Mouse (Mus musculus): Measurements from ENCODE around the gene Myo1e. TPM values are rescaled to one million over a fixed set of nuclear protein-coding genes. Genes with fewer than 3 reads are reported as not detected.
"Not testable (repeated sequence)": the region's sequence is repeated elsewhere in the genome, so short reads cannot be mapped to it uniquely, and the experiment has no call there.

Gene Myo1e
- polyA plus RNA-seq, 1 experiment, result 27.3 TPM

DNA sequence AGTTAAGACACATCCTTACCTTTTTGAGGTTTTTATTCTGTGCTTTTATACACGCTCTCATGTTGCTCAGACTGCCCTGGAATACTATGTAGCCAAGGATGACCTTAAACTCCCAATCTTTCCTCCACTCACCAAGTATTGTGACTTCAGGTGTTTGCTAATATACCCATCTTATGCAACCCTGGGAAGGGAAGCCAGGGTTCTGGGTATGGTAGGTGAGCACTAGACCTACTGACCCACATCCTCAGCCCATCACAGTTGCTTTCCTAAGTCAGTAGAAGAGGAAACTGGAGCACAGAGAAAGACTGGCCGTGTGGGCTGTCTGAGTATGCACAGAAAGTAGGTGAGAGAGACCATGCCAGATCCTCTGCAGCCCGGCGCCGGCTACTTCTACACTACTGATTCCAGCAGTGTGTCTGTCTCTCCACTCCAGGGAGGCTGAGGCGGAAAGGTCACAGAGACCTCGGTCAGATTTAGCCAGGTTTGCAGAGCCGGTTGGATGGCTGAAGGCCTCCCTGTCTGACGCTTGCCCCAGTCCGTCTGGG, 44.4 kb downstream of the Myo1e start:
- H3K27me3 ChIP-seq (ENCODE audit: control insufficient read depth, insufficient read depth, insufficient read length), result no peaks in the 10 kb centered on the region
- TF ChIP-seq MYOD1 (IDR thresholded peaks at IDR 0.05; ENCODE audit: control insufficient read depth, insufficient read length, low read depth) (no peak), USF1 (IDR thresholded peaks at IDR 0.05; ENCODE audit: low read depth) (no peak), FOSL1 (IDR thresholded peaks at IDR 0.05; ENCODE audit: insufficient read depth, low read length, poor library complexity, severe bottlenecking) (no peak), MYOG (IDR thresholded peaks at IDR 0.05; ENCODE audit: control insufficient read depth, extremely low read depth, insufficient read length) (no peak), CEBPB (IDR thresholded peaks at IDR 0.05; ENCODE audit: low read depth) (no peak), CTCF (IDR thresholded peaks at IDR 0.05; ENCODE audit: control insufficient read depth, insufficient read depth, insufficient read length) (no peak), MAX (IDR thresholded peaks at IDR 0.05) (no peak)
- H3K79me2 ChIP-seq (ENCODE audit: control insufficient read depth, insufficient read depth), result peaks cover 85% of the 10 kb centered on the region
- H3K4me3 ChIP-seq (ENCODE audit: insufficient read depth, poor library complexity, severe bottlenecking), result no peak overlapping the region
- no peaks in the 10 kb centered on the region for H3K36me3 ChIP-seq (ENCODE audit: control insufficient read depth, insufficient read depth)
- H3ac ChIP-seq (ENCODE audit: control insufficient read depth, insufficient read length, low read depth), result no peak overlapping the region
- H3K79me3 ChIP-seq (ENCODE audit: low read depth), result peaks cover 43% of the 10 kb centered on the region

DNA sequence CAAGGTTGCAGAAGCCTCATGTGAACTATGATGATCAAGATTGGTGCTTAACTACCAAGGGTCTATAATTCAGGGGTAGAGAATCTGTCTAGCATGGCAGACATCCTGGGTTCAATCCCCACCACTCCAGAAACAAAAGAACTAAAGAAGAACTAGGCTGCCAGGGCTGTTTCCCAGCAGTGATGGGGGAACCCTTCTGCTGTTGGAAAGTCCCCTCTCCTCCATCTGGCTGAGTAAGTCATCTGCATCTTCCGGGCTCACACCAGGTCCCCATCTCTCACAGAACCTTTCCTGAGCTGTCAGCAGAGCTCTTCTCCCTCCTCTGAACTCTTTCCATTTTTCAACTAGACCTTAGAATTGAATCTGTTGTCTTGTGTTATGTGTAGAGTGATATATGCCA, 45.9 kb downstream of the Myo1e start:
- Histone ChIP-seq H3K36me3 (ENCODE audit: control insufficient read depth, insufficient read depth) (no peaks in the 10 kb centered on the region), H3K79me2 (ENCODE audit: control insufficient read depth, insufficient read depth) (peaks cover 84% of the 10 kb centered on the region), H3K79me3 (ENCODE audit: low read depth) (peaks cover 41% of the 10 kb centered on the region), H3K27me3 (ENCODE audit: control insufficient read depth, insufficient read depth, insufficient read length) (no peaks in the 10 kb centered on the region), H3ac (ENCODE audit: control insufficient read depth, insufficient read length, low read depth) (no peak overlapping the region), H3K4me3 (ENCODE audit: insufficient read depth, poor library complexity, severe bottlenecking) (no peak overlapping the region)
- TF ChIP-seq CEBPB (IDR thresholded peaks at IDR 0.05; ENCODE audit: low read depth), result no peak
- no peak for TF ChIP-seq MAX (IDR thresholded peaks at IDR 0.05)
- TF ChIP-seq USF1 (IDR thresholded peaks at IDR 0.05; ENCODE audit: low read depth), result no peak
- TF ChIP-seq MYOD1 (IDR thresholded peaks at IDR 0.05; ENCODE audit: control insufficient read depth, insufficient read length, low read depth), result no peak
- TF ChIP-seq MYOG (IDR thresholded peaks at IDR 0.05; ENCODE audit: control insufficient read depth, extremely low read depth, insufficient read length), result no peak
- no peak for TF ChIP-seq FOSL1 (IDR thresholded peaks at IDR 0.05; ENCODE audit: insufficient read depth, low read length, poor library complexity, severe bottlenecking)
- no peak for TF ChIP-seq CTCF (IDR thresholded peaks at IDR 0.05; ENCODE audit: control insufficient read depth, insufficient read depth, insufficient read length)

- TF ChIP-seq MYOD1 (IDR thresholded peaks at IDR 0.05; ENCODE audit: control insufficient read depth, insufficient read length, low read depth) (no peak), CTCF (IDR thresholded peaks at IDR 0.05; ENCODE audit: control insufficient read depth, insufficient read depth, insufficient read length) (no peak), CEBPB (IDR thresholded peaks at IDR 0.05; ENCODE audit: low read depth) (no peak), MYOG (IDR thresholded peaks at IDR 0.05; ENCODE audit: control insufficient read depth, extremely low read depth, insufficient read length) (no peak), USF1 (IDR thresholded peaks at IDR 0.05; ENCODE audit: low read depth) (no peak)
- Histone ChIP-seq H3K79me3 (ENCODE audit: low read depth) (peaks cover 59% of the 10 kb centered on the region), H3K79me2 (ENCODE audit: control insufficient read depth, insufficient read depth) (peaks cover 94% of the 10 kb centered on the region), H3K4me3 (ENCODE audit: insufficient read depth, poor library complexity, severe bottlenecking) (no peak overlapping the region), H3K36me3 (ENCODE audit: control insufficient read depth, insufficient read depth) (no peaks in the 10 kb centered on the region), H3K27me3 (ENCODE audit: control insufficient read depth, insufficient read depth, insufficient read length) (no peaks in the 10 kb centered on the region), H3ac (ENCODE audit: control insufficient read depth, insufficient read length, low read depth) (no peak overlapping the region)
Measured at GRCm38 (mm10) chr9:70255005-70255404, 47.9 kb downstream of the Myo1e start.

DNA sequence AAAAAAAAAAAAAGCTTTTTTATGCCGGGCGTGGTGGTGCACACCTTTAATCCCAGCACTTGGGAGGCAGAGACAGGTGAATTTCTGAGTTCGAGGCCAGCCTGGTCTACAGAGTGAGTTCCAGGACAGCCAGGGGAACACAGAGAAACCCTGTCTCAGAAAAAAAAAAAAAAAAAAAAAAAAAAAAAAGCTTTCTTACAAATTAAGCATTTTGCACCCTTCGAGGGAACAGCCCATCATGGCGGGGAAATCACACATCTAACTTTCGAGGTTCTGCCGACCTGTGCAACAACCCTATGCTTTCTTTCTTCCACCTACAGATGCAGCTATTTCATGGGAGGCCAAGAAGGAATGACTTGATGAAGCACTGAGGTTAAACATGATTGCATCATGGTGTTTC, 48.9 kb downstream of the Myo1e start:
- H3ac ChIP-seq (ENCODE audit: control insufficient read depth, insufficient read length, low read depth); H3K27me3 ChIP-seq (ENCODE audit: control insufficient read depth, insufficient read depth, insufficient read length); H3K36me3 ChIP-seq (ENCODE audit: control insufficient read depth, insufficient read depth): not testable (repeated sequence)

DNA sequence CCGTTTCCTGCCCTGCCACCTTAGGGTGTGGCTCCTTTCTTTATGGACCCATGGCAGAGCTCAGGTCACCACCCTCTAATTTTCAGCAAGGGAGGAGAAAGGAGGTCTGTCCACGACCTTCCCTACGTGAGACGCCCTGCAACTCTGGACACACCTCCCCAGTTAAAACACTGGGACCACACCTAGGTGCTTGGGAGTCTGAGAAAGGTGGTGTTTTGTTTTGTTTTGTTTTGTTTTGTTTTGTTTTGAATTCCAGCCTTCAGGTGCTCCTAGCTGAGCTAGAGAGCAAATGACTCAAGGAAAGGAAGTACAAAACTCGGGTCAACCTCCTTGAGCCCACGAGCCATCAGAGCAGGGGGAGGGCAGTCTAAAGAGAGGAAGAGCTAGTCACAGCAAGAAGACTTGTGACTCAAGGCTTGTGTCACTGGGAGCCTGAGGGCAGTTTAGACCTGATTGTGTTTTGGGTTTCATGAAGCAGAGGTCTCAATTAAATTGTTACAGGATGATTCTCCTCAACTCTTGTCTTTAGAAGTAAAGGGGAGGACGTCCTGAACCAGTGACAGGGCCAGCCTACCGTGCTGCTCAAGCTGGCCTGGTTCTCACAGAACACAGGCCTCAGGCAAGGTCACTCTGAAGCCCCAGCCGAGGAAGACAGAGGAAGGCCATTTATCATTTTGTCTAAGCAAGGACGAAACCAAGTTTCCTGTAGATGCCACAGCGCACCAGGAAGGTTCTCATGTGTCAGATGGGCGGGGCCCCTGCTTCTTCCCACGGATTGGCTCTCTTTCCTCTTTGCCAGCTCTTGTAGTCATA, 50.3 kb downstream of the Myo1e start:
- Histone ChIP-seq H3ac (ENCODE audit: control insufficient read depth, insufficient read length, low read depth) (no peak overlapping the region), H3K79me3 (ENCODE audit: low read depth) (peaks cover 49% of the 10 kb centered on the region), H3K79me2 (ENCODE audit: control insufficient read depth, insufficient read depth) (peaks cover 98% of the 10 kb centered on the region), H3K4me3 (ENCODE audit: insufficient read depth, poor library complexity, severe bottlenecking) (no peak overlapping the region), H3K36me3 (ENCODE audit: control insufficient read depth, insufficient read depth) (no peaks in the 10 kb centered on the region), H3K27me3 (ENCODE audit: control insufficient read depth, insufficient read depth, insufficient read length) (no peaks in the 10 kb centered on the region)
- TF ChIP-seq USF1 (IDR thresholded peaks at IDR 0.05; ENCODE audit: low read depth), result no peak
- no peak for TF ChIP-seq MAX (IDR thresholded peaks at IDR 0.05)
- no peak for TF ChIP-seq MYOD1 (IDR thresholded peaks at IDR 0.05; ENCODE audit: control insufficient read depth, insufficient read length, low read depth)
- TF ChIP-seq MYOG (IDR thresholded peaks at IDR 0.05; ENCODE audit: control insufficient read depth, extremely low read depth, insufficient read length), result no peak
- TF ChIP-seq FOSL1 (IDR thresholded peaks at IDR 0.05; ENCODE audit: insufficient read depth, low read length, poor library complexity, severe bottlenecking), result no peak
- no peak for TF ChIP-seq CEBPB (IDR thresholded peaks at IDR 0.05; ENCODE audit: low read depth)
- TF ChIP-seq CTCF (IDR thresholded peaks at IDR 0.05; ENCODE audit: control insufficient read depth, insufficient read depth, insufficient read length), result no peak

More for the DNA sequence above, 48.9 kb downstream of the Myo1e start:
- Histone ChIP-seq H3K79me3 (ENCODE audit: low read depth) (peaks cover 60% of the 10 kb centered on the region), H3K79me2 (ENCODE audit: control insufficient read depth, insufficient read depth) (peaks cover 99% of the 10 kb centered on the region)
- not testable (repeated sequence) for H3K4me3 ChIP-seq (ENCODE audit: insufficient read depth, poor library complexity, severe bottlenecking)

Data from C2C12 (cell line).